Mouse (Mus musculus) right cerebral cortex, postnatal 14 days (tissue): ENCODE measurements around the gene Gm17535.
"Not testable (repeated sequence)": the region's sequence is repeated elsewhere in the genome, so short reads cannot be mapped to it uniquely, and the experiment has no call there.

Source experiments
- DNase-seq: peaks from one replicate; pipeline ENCODE4 v3.0.0; 2022

Gene Gm17535

DNA sequence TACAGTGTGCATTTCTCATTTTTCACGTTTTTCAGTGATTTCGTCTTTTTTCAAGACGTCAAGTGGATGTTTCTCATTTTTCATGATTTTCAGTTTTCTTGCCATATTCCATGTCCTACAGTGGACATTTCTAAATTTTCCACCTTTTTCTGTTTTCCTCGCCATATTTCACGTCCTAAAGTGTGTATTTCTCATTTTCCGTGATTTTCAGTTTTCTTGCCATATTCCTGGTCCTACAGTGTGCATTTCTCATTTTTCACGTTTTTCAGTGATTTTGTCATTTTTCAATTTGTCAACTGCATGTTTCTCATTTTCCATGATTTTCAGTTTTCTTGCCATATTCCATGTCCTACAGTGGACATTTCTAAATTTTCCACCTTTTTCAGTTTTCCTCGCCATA is at the start of gene Gm17535:
Gene Gm17535 (plus strand): TSS at position 301 of the 400 bp plus-strand sequence.
- DNase-seq, result not testable (repeated sequence)

DNA sequence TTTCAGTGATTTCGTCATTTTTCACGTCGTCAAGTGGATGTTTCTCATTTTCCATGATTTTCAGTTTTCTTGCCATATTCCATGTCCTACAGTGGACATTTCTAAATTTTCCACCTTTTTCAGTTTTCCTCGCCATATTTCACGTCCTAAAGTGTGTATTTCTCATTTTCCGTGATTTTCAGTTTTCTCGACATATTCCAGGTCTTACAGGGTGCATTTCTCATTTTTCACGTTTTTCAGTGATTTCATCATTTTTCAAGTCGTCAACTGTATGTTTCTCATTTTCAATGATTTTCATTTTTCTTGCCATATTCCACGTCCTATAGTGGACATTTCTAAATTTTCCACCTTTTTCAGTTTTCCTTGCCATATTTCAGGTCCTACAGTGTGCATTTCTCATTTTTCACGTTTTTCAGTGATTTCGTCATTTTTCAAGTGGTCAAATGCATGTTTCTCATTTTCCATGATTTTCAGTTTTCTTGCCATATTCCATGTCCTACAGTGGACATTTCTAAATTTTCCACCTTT is 33.9 kb upstream of the Gm17535 start, which contains the start of gene Gm10722:
Gene Gm10722 (plus strand): TSS at position 478 of the 528 bp plus-strand sequence.
- not testable (repeated sequence) for DNase-seq

- not testable (repeated sequence) for DNase-seq
Observed at GRCm38 (mm10) chr9:3001006-3001405, 33.4 kb upstream of the Gm17535 start.

DNA sequence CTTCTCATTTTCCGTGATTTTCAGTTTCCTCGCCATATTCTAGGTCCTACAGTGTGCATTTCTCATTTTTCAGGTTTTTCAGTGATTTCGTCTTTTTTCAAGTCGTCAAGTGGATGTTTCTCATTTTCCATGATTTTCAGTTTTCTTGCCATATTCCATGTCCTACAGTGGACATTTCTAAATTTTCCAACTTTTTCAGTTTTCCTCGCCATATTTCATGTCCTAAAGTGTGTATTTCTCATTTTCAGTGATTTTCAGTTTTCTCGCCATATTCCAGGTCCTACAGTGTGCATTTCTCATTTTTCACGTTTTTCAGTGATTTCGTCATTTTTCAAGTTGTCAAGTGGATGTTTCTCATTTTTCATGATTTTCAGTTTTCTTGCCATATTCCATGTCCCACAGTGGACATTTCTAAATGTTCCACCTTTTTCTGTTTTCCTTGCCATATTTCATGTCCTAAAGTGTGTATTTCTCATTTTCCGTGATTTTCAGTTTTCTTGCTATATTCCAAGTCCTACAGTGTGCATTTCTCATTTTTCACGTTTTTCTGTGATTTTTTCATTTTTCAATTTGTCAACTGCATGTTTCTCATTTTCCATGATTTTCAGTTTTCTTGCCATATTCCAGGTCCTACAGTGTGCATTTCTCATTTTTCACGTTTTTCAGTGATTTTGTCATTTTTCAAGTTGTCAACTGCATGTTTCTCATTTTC is 32.3 kb upstream of the Gm17535 start:
- DNase-seq, result peak; percentile 24

DNA sequence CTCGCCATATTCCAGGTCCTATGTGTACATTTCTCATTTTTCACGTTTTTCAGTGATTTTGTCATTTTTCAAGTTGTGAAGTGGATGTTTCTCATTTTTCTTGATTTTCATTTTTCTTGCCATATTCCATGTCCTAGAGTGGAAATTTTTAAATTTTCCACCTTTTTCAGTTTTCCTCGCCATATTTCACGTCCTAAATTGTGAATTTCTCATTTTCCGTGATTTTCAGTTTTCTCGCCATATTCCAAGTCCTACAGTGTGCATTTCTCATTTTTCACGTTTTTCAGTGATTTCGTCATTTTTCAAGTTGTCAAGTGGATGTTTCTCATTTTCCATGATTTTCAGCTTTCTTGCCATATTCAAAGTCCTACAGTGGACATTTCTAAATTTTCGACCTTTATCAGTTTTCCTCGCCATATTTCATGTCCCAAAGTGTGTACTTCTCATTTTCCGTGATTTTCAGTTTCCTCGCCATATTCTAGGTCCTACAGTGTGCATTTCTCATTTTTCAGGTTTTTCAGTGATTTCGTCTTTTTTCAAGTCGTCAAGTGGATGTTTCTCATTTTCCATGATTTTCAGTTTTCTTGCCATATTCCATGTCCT is 31.5 kb upstream of the Gm17535 start, which contains the start of gene Gm11168:
Gene Gm11168 (plus strand): TSS at position 553 of the 603 bp plus-strand sequence.
- not testable (repeated sequence) for DNase-seq

- DNase-seq, result not testable (repeated sequence)
Observed at GRCm38 (mm10) chr9:3006179-3006578, 28.2 kb upstream of the Gm17535 start.

DNA sequence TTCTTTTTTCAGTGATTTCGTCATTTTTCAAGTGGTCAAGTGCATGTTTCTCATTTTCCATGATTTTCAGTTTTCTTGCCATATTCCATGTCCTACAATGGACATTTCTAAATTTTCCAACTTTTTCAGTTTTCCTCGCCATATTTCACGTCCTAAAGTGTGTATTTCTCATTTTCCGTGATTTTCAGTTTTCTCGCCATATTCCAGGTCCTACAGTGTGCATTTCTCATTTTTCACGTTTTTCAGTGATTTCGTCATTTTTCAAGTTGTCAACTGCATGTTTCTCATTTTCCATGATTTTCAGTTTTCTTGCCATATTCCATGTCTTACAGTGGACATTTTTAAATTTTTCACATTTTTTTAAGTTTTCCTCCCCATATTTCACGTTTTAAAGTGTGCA is 27.8 kb upstream of the Gm17535 start:
- DNase-seq, result not testable (repeated sequence)

DNA sequence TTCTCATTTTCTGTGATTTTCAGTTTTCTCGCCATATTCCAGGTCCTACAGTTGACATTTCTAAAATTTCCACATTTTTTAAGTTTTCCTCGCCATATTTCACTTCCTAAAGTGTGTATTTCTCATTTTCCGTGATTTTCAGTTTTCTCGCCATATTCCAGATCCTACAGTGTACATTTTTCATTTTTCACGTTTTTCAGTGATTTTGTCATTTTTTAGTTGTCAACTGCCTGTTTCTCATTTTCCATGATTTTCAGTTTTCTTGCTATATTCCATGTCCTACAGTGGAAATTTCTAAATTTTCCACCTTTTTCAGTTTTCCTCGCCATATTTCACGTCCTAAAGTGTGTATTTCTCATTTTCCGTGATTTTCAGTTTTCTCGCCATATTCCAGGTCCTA is 27.1 kb upstream of the Gm17535 start:
- DNase-seq, result not testable (repeated sequence)

DNA sequence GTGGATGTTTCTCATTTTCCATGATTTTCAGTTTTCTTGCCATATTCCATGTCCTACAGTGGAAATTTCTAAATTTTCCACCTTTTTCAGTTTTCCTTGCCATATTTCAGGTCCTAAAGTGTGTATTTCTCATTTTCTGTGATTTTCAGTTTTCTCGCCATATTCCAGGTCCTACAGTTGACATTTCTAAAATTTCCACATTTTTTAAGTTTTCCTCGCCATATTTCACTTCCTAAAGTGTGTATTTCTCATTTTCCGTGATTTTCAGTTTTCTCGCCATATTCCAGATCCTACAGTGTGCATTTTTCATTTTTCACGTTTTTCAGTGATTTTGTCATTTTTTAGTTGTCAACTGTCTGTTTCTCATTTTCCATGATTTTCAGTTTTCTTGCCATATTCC is 25.1 kb upstream of the Gm17535 start:
- not testable (repeated sequence) for DNase-seq

GRCm38 (mm10) chr9:3012054-3012621 is 22.3 kb upstream of the Gm17535 start:
- DNase-seq, result not testable (repeated sequence)

DNA sequence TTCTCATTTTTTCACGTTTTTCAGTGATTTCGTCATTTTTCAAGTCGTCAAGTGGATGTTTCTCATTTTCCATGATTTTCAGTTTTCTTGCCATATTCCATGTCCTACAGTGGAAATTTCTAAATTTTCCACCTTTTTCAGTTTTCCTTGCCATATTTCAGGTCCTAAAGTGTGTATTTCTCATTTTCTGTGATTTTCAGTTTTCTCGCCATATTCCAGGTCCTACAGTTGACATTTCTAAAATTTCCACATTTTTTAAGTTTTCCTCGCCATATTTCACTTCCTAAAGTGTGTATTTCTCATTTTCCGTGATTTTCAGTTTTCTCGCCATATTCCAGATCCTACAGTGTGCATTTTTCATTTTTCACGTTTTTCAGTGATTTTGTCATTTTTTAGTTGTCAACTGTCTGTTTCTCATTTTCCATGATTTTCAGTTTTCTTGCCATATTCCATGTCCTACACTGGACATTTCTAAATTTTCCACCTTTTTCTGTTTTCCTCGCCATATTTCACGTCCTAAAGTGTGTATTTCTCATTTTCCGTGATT is 21.6 kb upstream of the Gm17535 start, which contains the start of gene Gm10721:
Gene Gm10721 (plus strand): TSS at position 408 of the 547 bp plus-strand sequence.
- not testable (repeated sequence) for DNase-seq

DNA sequence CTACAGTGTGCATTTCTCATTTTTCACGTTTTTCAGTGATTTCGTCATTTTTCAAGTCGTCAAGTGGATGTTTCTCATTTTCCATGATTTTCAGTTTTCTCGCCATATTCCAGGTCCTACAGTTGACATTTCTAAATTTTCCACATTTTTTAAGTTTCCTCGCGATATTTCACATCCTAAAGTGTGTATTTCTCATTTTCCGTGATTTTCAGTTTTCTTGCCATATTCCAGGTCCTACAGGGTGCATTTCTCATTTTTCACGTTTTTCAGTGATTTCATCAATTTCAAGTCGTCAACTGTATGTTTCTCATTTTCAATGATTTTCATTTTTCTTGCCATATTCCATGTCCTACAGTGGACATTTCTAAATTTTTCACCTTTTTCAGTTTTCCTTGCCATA is 19.0 kb upstream of the Gm17535 start, which contains the start of gene Gm10720:
Gene Gm10720 (plus strand): TSS at position 301 of the 400 bp plus-strand sequence.
- not testable (repeated sequence) for DNase-seq

DNA sequence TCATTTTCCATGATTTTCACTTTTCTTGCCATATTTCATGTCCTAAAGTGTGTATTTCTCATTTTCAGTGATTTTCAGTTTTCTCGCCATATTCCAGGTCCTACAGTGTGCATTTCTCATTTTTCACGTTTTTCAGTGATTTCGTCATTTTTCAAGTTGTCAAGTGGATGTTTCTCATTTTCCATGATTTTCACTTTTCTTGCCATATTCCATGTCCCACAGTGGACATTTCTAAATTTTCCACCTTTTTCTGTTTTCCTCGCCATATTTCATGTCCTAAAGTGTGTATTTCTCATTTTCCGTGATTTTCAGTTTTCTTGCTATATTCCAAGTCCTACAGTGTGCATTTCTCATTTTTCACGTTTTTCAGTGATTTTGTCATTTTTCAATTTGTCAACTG is 18.5 kb upstream of the Gm17535 start:
- DNase-seq, result not testable (repeated sequence)

GRCm38 (mm10) chr9:3017108-3017507 is 17.3 kb upstream of the Gm17535 start, which contains the start of gene Gm10719:
Gene Gm10719 (plus strand): TSS chr9:3017408.
- DNase-seq, result not testable (repeated sequence)

GRCm38 (mm10) chr9:3018944-3019343 is 15.5 kb upstream of the Gm17535 start:
- peak; percentile 23 for DNase-seq

DNA sequence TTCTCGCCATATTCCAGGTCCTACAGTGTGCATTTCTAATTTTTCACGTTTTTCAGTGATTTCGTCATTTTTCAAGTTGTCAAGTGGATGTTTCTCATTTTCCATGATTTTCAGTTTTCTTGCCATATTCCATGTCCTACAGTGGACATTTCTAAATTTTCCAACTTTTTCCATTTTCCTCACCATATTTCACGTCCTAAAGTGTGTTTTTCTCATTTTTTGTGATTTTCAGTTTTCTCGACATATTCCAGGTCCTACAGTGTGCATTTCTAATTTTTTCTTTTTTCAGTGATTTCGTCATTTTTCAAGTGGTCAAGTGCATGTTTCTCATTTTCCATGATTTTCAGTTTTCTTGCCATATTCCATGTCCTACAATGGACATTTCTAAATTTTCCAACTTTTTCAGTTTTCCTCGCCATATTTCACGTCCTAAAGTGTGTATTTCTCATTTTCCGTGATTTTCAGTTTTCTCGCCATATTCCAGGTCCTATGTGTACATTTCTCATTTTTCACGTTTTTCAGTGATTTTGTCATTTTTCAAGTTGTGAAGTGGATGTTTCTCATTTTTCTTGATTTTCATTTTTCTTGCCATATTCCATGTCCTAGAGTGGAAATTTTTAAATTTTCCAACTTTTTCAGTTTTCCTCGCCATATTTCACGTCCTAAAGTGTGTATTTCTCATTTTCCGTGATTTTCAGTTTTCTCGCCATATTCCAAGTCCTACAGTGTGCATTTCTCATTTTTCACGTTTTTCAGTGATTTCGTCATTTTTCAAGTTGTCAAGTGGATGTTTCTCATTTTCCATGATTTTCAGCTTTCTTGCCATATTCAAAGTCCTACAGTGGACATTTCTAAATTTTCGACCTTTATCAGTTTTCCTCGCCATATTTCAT is 14.3 kb upstream of the Gm17535 start:
- DNase-seq, result not testable (repeated sequence)

DNA sequence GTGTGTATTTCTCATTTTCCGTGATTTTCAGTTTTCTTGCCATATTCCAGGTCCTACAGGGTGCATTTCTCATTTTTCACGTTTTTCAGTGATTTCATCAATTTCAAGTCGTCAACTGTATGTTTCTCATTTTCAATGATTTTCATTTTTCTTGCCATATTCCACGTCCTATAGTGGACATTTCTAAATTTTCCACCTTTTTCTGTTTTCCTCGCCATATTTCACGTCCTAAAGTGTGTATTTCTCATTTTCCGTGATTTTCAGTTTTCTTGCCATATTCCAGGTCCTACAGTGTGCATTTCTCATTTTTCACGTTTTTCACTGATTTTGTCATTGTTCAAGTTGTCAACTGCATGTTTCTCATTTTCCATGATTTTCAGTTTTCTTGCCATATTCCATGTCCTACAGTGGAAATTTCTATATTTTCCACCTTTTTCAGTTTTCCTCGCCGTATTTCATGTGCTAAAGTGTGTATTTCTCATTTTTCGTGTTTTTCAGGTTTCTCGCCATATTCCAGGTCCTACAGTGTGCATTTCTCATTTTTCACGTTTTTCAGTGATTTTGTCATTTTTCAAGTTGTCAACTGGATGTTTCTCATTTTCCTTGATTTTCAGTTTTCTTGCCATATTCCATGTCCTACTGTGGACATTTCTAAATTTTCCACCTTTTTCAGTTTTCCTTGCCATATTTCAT is 11.9 kb upstream of the Gm17535 start:
- peak; percentile 1 for DNase-seq

DNA sequence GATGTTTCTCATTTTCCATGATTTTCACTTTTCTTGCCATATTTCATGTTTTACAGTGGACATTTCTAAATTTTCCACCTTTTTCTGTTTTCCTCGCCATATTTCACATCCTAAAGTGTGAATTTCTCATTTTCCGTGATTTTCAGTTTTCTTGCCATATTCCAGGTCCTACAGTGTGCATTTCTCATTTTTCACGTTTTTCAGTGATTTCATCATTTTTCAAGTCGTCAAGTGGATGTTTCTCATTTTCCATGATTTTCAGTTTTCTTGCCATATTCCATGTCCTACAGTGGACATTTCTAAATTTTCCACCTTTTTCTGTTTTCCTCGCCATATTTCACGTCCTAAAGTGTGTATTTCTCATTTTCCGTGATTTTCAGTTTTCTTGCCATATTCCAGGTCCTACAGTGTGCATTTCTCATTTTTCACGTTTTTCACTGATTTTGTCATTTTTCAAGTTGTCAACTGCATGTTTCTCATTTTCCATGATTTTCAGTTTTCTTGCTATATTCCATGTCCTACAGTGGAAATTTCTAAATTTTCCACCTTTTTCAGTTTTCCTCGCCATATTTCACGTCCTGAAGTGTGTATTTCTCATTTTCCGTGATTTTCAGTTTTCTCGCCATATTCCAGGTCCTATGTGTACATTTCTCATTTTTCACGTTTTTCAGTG is 11.0 kb upstream of the Gm17535 start, which contains the start of gene Gm10718:
Gene Gm10718 (plus strand): TSS at position 236 of the 673 bp plus-strand sequence.
- DNase-seq, result not testable (repeated sequence)

- peak; percentile 1 for DNase-seq
Observed at GRCm38 (mm10) chr9:3023985-3024648, 10.3 kb upstream of the Gm17535 start.
